Mouse (Mus musculus): ENCODE data around the gene Vkorc1l1.
"Not testable (repeated sequence)": the region's sequence is repeated elsewhere in the genome, so short reads cannot be mapped to it uniquely, and the experiment has no call there.

Vkorc1l1 gene

GRCm38 (mm10) chr5:129941495-129942045 is at the start of gene Vkorc1l1:
Gene Vkorc1l1 (plus strand): TSS chr5:129941970.
- DNase-seq (ENCODE audit: low spot score), result peak; percentile 99

GRCm38 (mm10) chr5:129895198-129896088 is 46.3 kb upstream of the Vkorc1l1 start, which contains the start of gene Zbed5:
Gene Zbed5 (plus strand): TSS chr5:129895723.
- peak; percentile 91 for DNase-seq (ENCODE audit: low spot score)

- DNase-seq (ENCODE audit: low spot score), result no peak
Observed at GRCm38 (mm10) chr5:129898449-129898848, 43.3 kb upstream of the Vkorc1l1 start, which contains the start of gene Phkg1. Gene Phkg1 (minus strand): TSS chr5:129898549.

GRCm38 (mm10) chr5:129907775-129908174 is 34.0 kb upstream of the Vkorc1l1 start:
- no peak for DNase-seq (ENCODE audit: low spot score)

GRCm38 (mm10) chr5:129908242-129908965 is 33.4 kb upstream of the Vkorc1l1 start, which contains the start of gene Nupr1l:
Gene Nupr1l (plus strand): TSS chr5:129908540.
- DNase-seq (ENCODE audit: low spot score), result peak; percentile 90

GRCm38 (mm10) chr5:129909147-129909546 is 32.6 kb upstream of the Vkorc1l1 start:
- DNase-seq (ENCODE audit: low spot score), result no peak

GRCm38 (mm10) chr5:129909591-129909990 is 32.2 kb upstream of the Vkorc1l1 start:
- no peak for DNase-seq (ENCODE audit: low spot score)

GRCm38 (mm10) chr5:129914024-129914423 is 27.7 kb upstream of the Vkorc1l1 start:
- no peak for DNase-seq (ENCODE audit: low spot score)

GRCm38 (mm10) chr5:129915491-129915890 is 26.3 kb upstream of the Vkorc1l1 start:
- not testable (repeated sequence) for DNase-seq (ENCODE audit: low spot score)

- no peak for DNase-seq (ENCODE audit: low spot score)
Observed at GRCm38 (mm10) chr5:129918065-129918651, 23.6 kb upstream of the Vkorc1l1 start.

GRCm38 (mm10) chr5:129918752-129919151 is 23.0 kb upstream of the Vkorc1l1 start:
- no peak for DNase-seq (ENCODE audit: low spot score)

GRCm38 (mm10) chr5:129919320-129919719 is 22.4 kb upstream of the Vkorc1l1 start:
- no peak for DNase-seq (ENCODE audit: low spot score)

- no peak for DNase-seq (ENCODE audit: low spot score)
Observed at GRCm38 (mm10) chr5:129921972-129922371, 19.8 kb upstream of the Vkorc1l1 start.

- no peak for DNase-seq (ENCODE audit: low spot score)
Observed at GRCm38 (mm10) chr5:129924820-129925452, 16.8 kb upstream of the Vkorc1l1 start.

GRCm38 (mm10) chr5:129925933-129926332 is 15.8 kb upstream of the Vkorc1l1 start:
- DNase-seq (ENCODE audit: low spot score), result no peak

GRCm38 (mm10) chr5:129929924-129930855 is 11.6 kb upstream of the Vkorc1l1 start:
- no peak for DNase-seq (ENCODE audit: low spot score)

GRCm38 (mm10) chr5:129936941-129937340 is 4.8 kb upstream of the Vkorc1l1 start:
- no peak for DNase-seq (ENCODE audit: low spot score)

GRCm38 (mm10) chr5:129940281-129940680 is 1.5 kb upstream of the Vkorc1l1 start:
- no peak for DNase-seq (ENCODE audit: low spot score)

GRCm38 (mm10) chr5:129940736-129941494 is 855 bp upstream of the Vkorc1l1 start:
- no peak for DNase-seq (ENCODE audit: low spot score)

Data from layer of hippocampus, adult 11-12 months (tissue).